In genomic region chr9:22409501-22409900, GRCm38 (mm10) we compare ENCODE assay signal across 30 mouse cellular contexts. TPM values are rescaled to one million over a fixed set of nuclear protein-coding genes. Genes with fewer than 3 reads are reported as not detected.
DNase-seq lines count a peak whose midpoint lies in the region; ATAC-seq and TF ChIP-seq lines count a peak whose summit lies in the region.
"Had no signal": no experiment of that assay in that cellular context is flagged by ENCODE, and none has a peak within 500 bp of the region (broad histone marks: within the 10 kb centered on the region; RNA-seq: fewer than 3 reads in every experiment).

No protein-coding gene starts in this region.

- H3K27me3 ChIP-seq in midbrain, postnatal 0 days (ENCODE audit: insufficient read depth, low read length) = no peaks in the 10 kb centered on the region
- H3K27me3 ChIP-seq in midbrain, embryonic 13.5 days = no peaks in the 10 kb centered on the region
- H3K27me3 ChIP-seq in ES-Bruce4 (ENCODE audit: control insufficient read depth, insufficient read depth, low read length, poor library complexity, severe bottlenecking) = no peaks in the 10 kb centered on the region
- H3K27me3 ChIP-seq in hindbrain, embryonic 11.5 days (ENCODE audit: control insufficient read depth, insufficient read depth, low read length) = no peaks in the 10 kb centered on the region
- H3K27me3 ChIP-seq: embryonic facial prominence, embryonic 13.5 days; forebrain, embryonic 12.5 days; heart, embryonic 12.5 days; hindbrain, embryonic 12.5 days had no signal

- DNase-seq in layer of hippocampus, adult 2 months (ENCODE audit: low spot score in 2 of 2) = no peak
- no peak for DNase-seq in layer of hippocampus, adult 9-11 months
- DNase-seq in midbrain, postnatal 0 days (ENCODE audit: low spot score) = no peak
- peak; percentile 69 for DNase-seq in R1 (ENCODE audit: low read depth, low spot score)
- DNase-seq in thymus, postnatal 14 days = no peak
- no peak for DNase-seq in hindbrain, embryonic 11.5 days (ENCODE audit: low spot score)
- DNase-seq: adrenal gland, postnatal 14 days; B cell, adult 2 months; cerebellum, adult 11-12 months; cerebellum, adult 9-10 months; cerebellum, postnatal 36 days; gastrocnemius, postnatal 14 days; heart, postnatal 36 days had no signal

- H3K4me3 ChIP-seq in layer of hippocampus, adult 2 months = no peak overlapping the region
- H3K4me3 ChIP-seq in midbrain, postnatal 0 days (ENCODE audit: low read depth, low read length) = no peak overlapping the region
- no peak overlapping the region for H3K4me3 ChIP-seq in midbrain, embryonic 13.5 days (replicated peaks)
- no peak overlapping the region for H3K4me3 ChIP-seq in ES-Bruce4 (ENCODE audit: low read depth, low read length)
- H3K4me3 ChIP-seq in hindbrain, embryonic 11.5 days (ENCODE audit: low read depth, low read length) = no peak overlapping the region
- H3K4me3 ChIP-seq: embryonic facial prominence, embryonic 13.5 days; forebrain, embryonic 12.5 days; heart, embryonic 12.5 days; hindbrain, embryonic 12.5 days had no signal

- TF ChIP-seq EP300 in ES-Bruce4 (IDR thresholded peaks at IDR 0.05; ENCODE audit: insufficient read depth, low read depth, low read length) = no peak

- no peak overlapping the region for H3K27ac ChIP-seq in layer of hippocampus, adult 2 months
- no peak overlapping the region for H3K27ac ChIP-seq in midbrain, postnatal 0 days (ENCODE audit: low read depth, low read length)
- no peak overlapping the region for H3K27ac ChIP-seq in midbrain, embryonic 13.5 days
- no peak overlapping the region for H3K27ac ChIP-seq in ES-Bruce4 (ENCODE audit: insufficient read depth, low read length)
- H3K27ac ChIP-seq in hindbrain, embryonic 11.5 days (ENCODE audit: low read depth, low read length) = no peak overlapping the region
- H3K27ac ChIP-seq: embryonic facial prominence, embryonic 13.5 days; forebrain, embryonic 12.5 days; hindbrain, embryonic 12.5 days had no signal

- H3K4me1 ChIP-seq in midbrain, postnatal 0 days (ENCODE audit: insufficient read depth, low read length) = 0 out of 2 replicates have a peak, but pooled peaks cover 3% of the 10 kb centered on the region
- no peaks in the 10 kb centered on the region for H3K4me1 ChIP-seq in midbrain, embryonic 13.5 days (replicated peaks)
- no peaks in the 10 kb centered on the region for H3K4me1 ChIP-seq in ES-Bruce4 (ENCODE audit: control insufficient read depth, insufficient read depth, low read length)
- no peaks in the 10 kb centered on the region for H3K4me1 ChIP-seq in hindbrain, embryonic 11.5 days (replicated peaks; ENCODE audit: control insufficient read depth, insufficient read depth, low read length)
- H3K4me1 ChIP-seq: forebrain, embryonic 12.5 days; heart, embryonic 12.5 days; hindbrain, embryonic 12.5 days had no signal

- no peak for TF ChIP-seq POLR2A in ES-Bruce4 (IDR thresholded peaks at IDR 0.05; ENCODE audit: insufficient read depth, low read length)

- WGBS in midbrain, postnatal 0 days = 79% methylated on average over 7 of the region's 7 CpGs
- WGBS in midbrain, embryonic 13.5 days = 81% methylated on average over 7 of the region's 7 CpGs
- 75% methylated on average over 7 of the region's 7 CpGs for WGBS in hindbrain, embryonic 11.5 days

- no peak for ATAC-seq in midbrain, postnatal 0 days (ENCODE audit: low FRiP score)
- ATAC-seq in midbrain, embryonic 13.5 days = no peak
- ATAC-seq in hindbrain, embryonic 11.5 days (ENCODE audit: low FRiP score) = no peak
- ATAC-seq: activated CD4-positive, CD25-positive, alpha-beta regulatory T cell, adult 4 months; CD4-positive, CD25-positive, alpha-beta regulatory T cell, adult 4 months; forebrain, embryonic 16.5 days; hindbrain, embryonic 16.5 days had no signal

- no peaks in the 10 kb centered on the region for H3K9me3 ChIP-seq in midbrain, postnatal 0 days (ENCODE audit: low read length)
- H3K9me3 ChIP-seq in midbrain, embryonic 13.5 days = no peaks in the 10 kb centered on the region
- no peaks in the 10 kb centered on the region for H3K9me3 ChIP-seq in ES-Bruce4 (replicated peaks; ENCODE audit: control insufficient read depth, insufficient read depth, low read length, poor library complexity, severe bottlenecking)
- no peaks in the 10 kb centered on the region for H3K9me3 ChIP-seq in hindbrain, embryonic 11.5 days (ENCODE audit: control insufficient read depth, low read length)
- H3K9me3 ChIP-seq: embryonic facial prominence, embryonic 13.5 days; forebrain, embryonic 12.5 days; heart, embryonic 12.5 days; hindbrain, embryonic 12.5 days had no signal

- peak; percentile 45 for TF ChIP-seq CTCF in layer of hippocampus, adult 2 months (conservative IDR thresholded peaks at IDR 0.05)
- peak; percentile 27; the same call in 1 of the 2 replicates for TF ChIP-seq CTCF in midbrain, postnatal 0 days (IDR thresholded peaks at IDR 0.05)
- TF ChIP-seq CTCF in ES-Bruce4 (IDR thresholded peaks at IDR 0.05; ENCODE audit: low read depth, low read length) = peak; percentile 36

- no peaks in the 10 kb centered on the region for H3K36me3 ChIP-seq in midbrain, postnatal 0 days (ENCODE audit: insufficient read depth, low read length)
- no peaks in the 10 kb centered on the region for H3K36me3 ChIP-seq in midbrain, embryonic 13.5 days
- no peaks in the 10 kb centered on the region for H3K36me3 ChIP-seq in ES-Bruce4 (ENCODE audit: control insufficient read depth, insufficient read depth, low read length, poor library complexity, severe bottlenecking)
- H3K36me3 ChIP-seq in hindbrain, embryonic 11.5 days (ENCODE audit: control insufficient read depth, insufficient read depth, low read length) = no peaks in the 10 kb centered on the region
- H3K36me3 ChIP-seq: embryonic facial prominence, embryonic 13.5 days; forebrain, embryonic 12.5 days; heart, embryonic 12.5 days; hindbrain, embryonic 12.5 days had no signal

- H3K9ac ChIP-seq in midbrain, postnatal 0 days (replicated peaks; ENCODE audit: low read length, poor library complexity, severe bottlenecking) = no peak overlapping the region
- no peak overlapping the region for H3K9ac ChIP-seq in midbrain, embryonic 13.5 days (replicated peaks)
- H3K9ac ChIP-seq in ES-Bruce4 (ENCODE audit: low read depth, poor library complexity, severe bottlenecking) = no peak overlapping the region
- no peak overlapping the region for H3K9ac ChIP-seq in hindbrain, embryonic 11.5 days (ENCODE audit: low read depth, low read length)
- H3K9ac ChIP-seq: embryonic facial prominence, embryonic 13.5 days; forebrain, embryonic 12.5 days; heart, embryonic 12.5 days; hindbrain, embryonic 12.5 days had no signal

- no peak overlapping the region for H3K4me2 ChIP-seq in midbrain, postnatal 0 days (ENCODE audit: low read depth, low read length, poor library complexity, severe bottlenecking)
- no peak overlapping the region for H3K4me2 ChIP-seq in midbrain, embryonic 13.5 days (replicated peaks)
- H3K4me2 ChIP-seq in hindbrain, embryonic 11.5 days (replicated peaks; ENCODE audit: low read depth, low read length) = no peak overlapping the region
- H3K4me2 ChIP-seq: embryonic facial prominence, embryonic 13.5 days; forebrain, embryonic 12.5 days; heart, embryonic 12.5 days; hindbrain, embryonic 12.5 days had no signal

RNA-seq across cellular contexts. Expression of gene 9530077C05Rik, which starts 1.8 kb away (rescaled TPM):
- 1 to 10 TPM; 7.6 to 9.6 TPM for total RNA-seq in layer of hippocampus, adult 2 months (2021)
- total RNA-seq in midbrain, postnatal 0 days (2014; rRNA removed) = 18.7 and 21.5 TPM in 2 replicates
- 19.3 and 20.2 TPM in 2 replicates for polyA plus RNA-seq in midbrain, postnatal 0 days (2015; fragmentation: Nextera tagmentation; extraction: Ambion mirVana)
- 9.2 and 9.9 TPM in 2 replicates for polyA plus RNA-seq in midbrain, embryonic 13.5 days (2015; fragmentation: Nextera tagmentation; extraction: Ambion mirVana)
- polyA plus RNA-seq in ES-Bruce4 (2011; ENCODE audit: insufficient read depth, insufficient read length, low read depth, missing spikeins) = 2.7 and 3.8 TPM in 2 replicates
- 9.3 and 9.8 TPM in 2 replicates for polyA plus RNA-seq in hindbrain, embryonic 11.5 days (2014; fragmentation: Nextera tagmentation; extraction: Ambion mirVana)

RNA-seq across cellular contexts. Expression of gene Anln, which starts 20.5 kb away (rescaled TPM):
- total RNA-seq in layer of hippocampus, adult 2 months (2021) = 10 to 100 TPM; 17.4 to 21.5 TPM
- total RNA-seq in midbrain, postnatal 0 days (2014; rRNA removed) = 3.6 and 6.0 TPM in 2 replicates
- 1.3 and 1.7 TPM in 2 replicates for polyA plus RNA-seq in midbrain, postnatal 0 days (2015; fragmentation: Nextera tagmentation; extraction: Ambion mirVana)
- 10.7 and 12.1 TPM in 2 replicates for polyA plus RNA-seq in midbrain, embryonic 13.5 days (2015; fragmentation: Nextera tagmentation; extraction: Ambion mirVana)
- polyA plus RNA-seq in ES-Bruce4 (2011; ENCODE audit: insufficient read depth, insufficient read length, low read depth, missing spikeins) = 155 and 169 TPM in 2 replicates
- polyA plus RNA-seq in hindbrain, embryonic 11.5 days (2014; fragmentation: Nextera tagmentation; extraction: Ambion mirVana) = 34.0 and 40.2 TPM in 2 replicates

RNA-seq across cellular contexts. Expression of gene Gm17545, which starts 44.6 kb away (rescaled TPM):
- total RNA-seq in layer of hippocampus, adult 2 months (2021) = not detected
- total RNA-seq in midbrain, postnatal 0 days (2014; rRNA removed) = not detected in 2 replicates
- polyA plus RNA-seq in midbrain, postnatal 0 days (2015; fragmentation: Nextera tagmentation; extraction: Ambion mirVana) = not detected in 2 replicates
- polyA plus RNA-seq in midbrain, embryonic 13.5 days (2015; fragmentation: Nextera tagmentation; extraction: Ambion mirVana) = not detected in 2 replicates
- not detected in 2 replicates for polyA plus RNA-seq in ES-Bruce4 (2011; ENCODE audit: insufficient read depth, insufficient read length, low read depth, missing spikeins)
- not detected in 2 replicates for polyA plus RNA-seq in hindbrain, embryonic 11.5 days (2014; fragmentation: Nextera tagmentation; extraction: Ambion mirVana)
- total RNA-seq: adrenal gland, adult 18-20 months; adrenal gland, postnatal 14 days; ES-E14; gastrocnemius, adult 18-20 months; gastrocnemius, postnatal 14 days; heart, adult 8-10 months; heart, postnatal 36 days had no signal
- polyA plus RNA-seq: activated CD4-positive, CD25-positive, alpha-beta regulatory T cell, adult 4 months; CD4-positive, CD25-positive, alpha-beta regulatory T cell, adult 4 months; embryonic facial prominence, embryonic 13.5 days; forebrain, embryonic 12.5 days; forebrain, embryonic 16.5 days; frontal cortex, adult 2 months; gonadal fat pad, adult 2 months; heart, embryonic 12.5 days; heart, embryonic 16.5 days; hindbrain, embryonic 12.5 days; hindbrain, embryonic 16.5 days had no signal
